Mouse (Mus musculus) embryonic facial prominence, embryonic 15.5 days (tissue): ENCODE data around the gene Ifi27l2a. TPM values are rescaled to one million over a fixed set of nuclear protein-coding genes. Genes with fewer than 3 reads are reported as not detected.
"Not testable (repeated sequence)": the region's sequence is repeated elsewhere in the genome, so short reads cannot be mapped to it uniquely, and the experiment has no call there.

ENCODE experiments used
- ATAC-seq: fragments of 200-750 bp; cut with Nextera tagmentation; 2 replicates; pipeline ENCODE4 v1.8.0; 2017; ENCODE audit warnings: low read depth, moderate TSS enrichment; ENCODE audit not compliant: insufficient number of reproducible peaks, low FRiP score, low TSS enrichment
- H3K27ac ChIP-seq: fragments of 300-500 bp; sonication (generic); replicated peaks from 2 replicates; pipeline ENCODE4 v1.5.1; 2015; ENCODE audit warnings: mild to moderate bottlenecking, inconsistent platforms
- H3K27me3 ChIP-seq: fragments of 300-500 bp; sonication (generic); 2 replicates; pipeline ENCODE4 v1.6.1; 2015; ENCODE audit warnings: inconsistent platforms
- H3K36me3 ChIP-seq: fragments of 300-500 bp; sonication (generic); 2 replicates; pipeline ENCODE4 v1.6.1; 2015; ENCODE audit warnings: mild to moderate bottlenecking, inconsistent platforms
- H3K4me1 ChIP-seq: fragments of 300-500 bp; sonication (generic); 2 replicates; pipeline ENCODE4 v1.6.1; 2015; ENCODE audit warnings: inconsistent platforms
- H3K4me2 ChIP-seq: fragments of 300-500 bp; sonication (generic); replicated peaks from 2 replicates; pipeline ENCODE4 v1.6.1; 2015; ENCODE audit warnings: mild to moderate bottlenecking, inconsistent platforms
- H3K4me3 ChIP-seq: fragments of 300-500 bp; sonication (generic); replicated peaks from 2 replicates; pipeline ENCODE4 v1.5.1; 2015; ENCODE audit warnings: mild to moderate bottlenecking, inconsistent platforms
- H3K9ac ChIP-seq: fragments of 300-500 bp; sonication (generic); 2 replicates; pipeline ENCODE4 v1.6.1; 2015; ENCODE audit warnings: inconsistent platforms
- H3K9me3 ChIP-seq: fragments of 300-500 bp; sonication (generic); replicated peaks from 2 replicates; pipeline ENCODE4 v1.6.1; 2016; ENCODE audit warnings: inconsistent platforms
- WGBS: fragments of 180-500 bp; shearing (Covaris S2); methylation state at CpG from one replicate; pipeline ENCODE4 v1.1.7; 2015; 5-methylcytosine and 5-hydroxymethylcytosine counted together
- polyA plus RNA-seq: library from polyadenylated mRNA; unstranded; fragments of >200 nt; fragmentation: Nextera tagmentation; extraction: Ambion mirVana; gene quantifications from 2 replicates; pipeline ENCODE4 v1.2.1, GENCODE M21; 2015

Ifi27l2a gene
- 19.0 and 23.0 TPM in 2 replicates for polyA plus RNA-seq

GRCm38 (mm10) chr12:103443524-103443923 lies at the start of gene Ifi27l2a:
Ifi27l2a (minus strand) TSS chr12:103443680.
- Histone ChIP-seq H3K4me3 (no peak within 1 kb of the TSS), H3K27me3 (no peaks in the 10 kb centered on the region), H3K4me2 (no peak within 1 kb of the TSS), H3K36me3 (no peaks in the 10 kb centered on the region), H3K4me1 (no peaks in the 10 kb centered on the region), H3K9me3 (no peaks in the 10 kb centered on the region), H3K27ac (no peak within 1 kb of the TSS), H3K9ac (no peak within 1 kb of the TSS)
- 31% methylated on average over 3 of the region's 3 CpGs for WGBS
- no peak for ATAC-seq

- H3K36me3 ChIP-seq, result no peaks in the 10 kb centered on the region
- H3K4me2 ChIP-seq, result no peak overlapping the region
Observed at GRCm38 (mm10) chr12:103492767-103493166, 49.3 kb upstream of the Ifi27l2a start.

GRCm38 (mm10) chr12:103491091-103491730 lies 47.7 kb upstream of the Ifi27l2a start:
- no peak overlapping the region for H3K4me2 ChIP-seq
- no peak overlapping the region for H3K27ac ChIP-seq
- H3K36me3 ChIP-seq, result no peaks in the 10 kb centered on the region
- H3K9ac ChIP-seq, result no peak overlapping the region
- no peaks in the 10 kb centered on the region for H3K4me1 ChIP-seq
- H3K4me3 ChIP-seq, result no peak overlapping the region
- H3K27me3 ChIP-seq, result no peaks in the 10 kb centered on the region
- ATAC-seq, result no peak
- H3K9me3 ChIP-seq, result no peaks in the 10 kb centered on the region
- 59% methylated on average over 3 of the region's 3 CpGs for WGBS

More at GRCm38 (mm10) chr12:103492767-103493166, 49.3 kb upstream of the Ifi27l2a start:
- Histone ChIP-seq H3K27me3 (no peaks in the 10 kb centered on the region), H3K4me3 (no peak overlapping the region), H3K27ac (no peak overlapping the region), H3K4me1 (no peaks in the 10 kb centered on the region), H3K9me3 (no peaks in the 10 kb centered on the region), H3K9ac (no peak overlapping the region)
- 33% methylated on average over 5 of the region's 5 CpGs for WGBS
- ATAC-seq, result no peak

- no peak overlapping the region for H3K4me3 ChIP-seq
- ATAC-seq, result no peak
- H3K27ac ChIP-seq, result no peak overlapping the region
- no peaks in the 10 kb centered on the region for H3K4me1 ChIP-seq
- H3K27me3 ChIP-seq, result no peaks in the 10 kb centered on the region
- H3K36me3 ChIP-seq, result no peaks in the 10 kb centered on the region
- no peak overlapping the region for H3K9ac ChIP-seq
- H3K4me2 ChIP-seq, result no peak overlapping the region
- WGBS, result 78% methylated on average over 2 of the region's 2 CpGs
- no peaks in the 10 kb centered on the region for H3K9me3 ChIP-seq
Observed at GRCm38 (mm10) chr12:103487750-103488149, 44.3 kb upstream of the Ifi27l2a start.

- no peak overlapping the region for H3K27ac ChIP-seq
- H3K4me1 ChIP-seq, result no peaks in the 10 kb centered on the region
- no peaks in the 10 kb centered on the region for H3K9me3 ChIP-seq
- no peak for ATAC-seq
- no peaks in the 10 kb centered on the region for H3K27me3 ChIP-seq
- no peak overlapping the region for H3K4me2 ChIP-seq
- WGBS, result 49% methylated on average over 4 of the region's 4 CpGs
- H3K36me3 ChIP-seq, result no peaks in the 10 kb centered on the region
- H3K4me3 ChIP-seq, result no peak overlapping the region
- no peak overlapping the region for H3K9ac ChIP-seq
Observed at GRCm38 (mm10) chr12:103487276-103487675, 43.8 kb upstream of the Ifi27l2a start.

- Histone ChIP-seq H3K9me3 (no peaks in the 10 kb centered on the region), H3K36me3 (no peaks in the 10 kb centered on the region), H3K4me1 (no peaks in the 10 kb centered on the region), H3K27ac (no peak overlapping the region), H3K27me3 (no peaks in the 10 kb centered on the region), H3K9ac (no peak overlapping the region), H3K4me3 (no peak overlapping the region), H3K4me2 (no peak overlapping the region)
- 76% methylated on average over 1 of the region's 1 CpGs for WGBS
- ATAC-seq, result no peak
Observed at GRCm38 (mm10) chr12:103486726-103487125, 43.2 kb upstream of the Ifi27l2a start.

GRCm38 (mm10) chr12:103484200-103484972 lies 40.9 kb upstream of the Ifi27l2a start:
- not testable (repeated sequence) for H3K36me3 ChIP-seq, ATAC-seq, H3K9ac ChIP-seq, H3K27me3 ChIP-seq, H3K27ac ChIP-seq, H3K4me2 ChIP-seq, H3K9me3 ChIP-seq, H3K4me3 ChIP-seq, H3K4me1 ChIP-seq
- 68% methylated on average over 9 of the region's 9 CpGs for WGBS

GRCm38 (mm10) chr12:103482781-103483180 lies 39.3 kb upstream of the Ifi27l2a start:
- H3K4me3 ChIP-seq, result no peak overlapping the region
- ATAC-seq, result no peak
- H3K4me2 ChIP-seq, result no peak overlapping the region
- no peaks in the 10 kb centered on the region for H3K27me3 ChIP-seq
- H3K4me1 ChIP-seq, result no peaks in the 10 kb centered on the region
- H3K36me3 ChIP-seq, result no peaks in the 10 kb centered on the region
- H3K27ac ChIP-seq, result no peak overlapping the region
- H3K9me3 ChIP-seq, result no peaks in the 10 kb centered on the region
- H3K9ac ChIP-seq, result no peak overlapping the region
- 79% methylated on average over 2 of the region's 2 CpGs for WGBS

- Histone ChIP-seq H3K4me1 (no peaks in the 10 kb centered on the region), H3K9me3 (no peaks in the 10 kb centered on the region), H3K27me3 (no peaks in the 10 kb centered on the region), H3K36me3 (no peaks in the 10 kb centered on the region), H3K27ac (no peak overlapping the region), H3K4me2 (no peak overlapping the region), H3K4me3 (no peak overlapping the region), H3K9ac (no peak overlapping the region)
- no peak for ATAC-seq
- 75% methylated on average over 5 of the region's 5 CpGs for WGBS
Observed at GRCm38 (mm10) chr12:103481671-103482070, 38.2 kb upstream of the Ifi27l2a start.

GRCm38 (mm10) chr12:103477461-103478015 lies 34.1 kb upstream of the Ifi27l2a start:
- no peaks in the 10 kb centered on the region for H3K4me1 ChIP-seq
- H3K27ac ChIP-seq, result no peak overlapping the region
- H3K27me3 ChIP-seq, result no peaks in the 10 kb centered on the region
- ATAC-seq, result no peak
- H3K36me3 ChIP-seq, result no peaks in the 10 kb centered on the region
- no peaks in the 10 kb centered on the region for H3K9me3 ChIP-seq
- H3K4me3 ChIP-seq, result no peak overlapping the region
- no peak overlapping the region for H3K4me2 ChIP-seq
- 72% methylated on average over 7 of the region's 7 CpGs for WGBS
- H3K9ac ChIP-seq, result no peak overlapping the region

GRCm38 (mm10) chr12:103476779-103477389 lies 33.4 kb upstream of the Ifi27l2a start:
- ATAC-seq, result no peak
- Histone ChIP-seq H3K4me1 (no peaks in the 10 kb centered on the region), H3K27me3 (no peaks in the 10 kb centered on the region), H3K4me2 (no peak overlapping the region), H3K36me3 (no peaks in the 10 kb centered on the region), H3K27ac (no peak overlapping the region), H3K9me3 (no peaks in the 10 kb centered on the region), H3K4me3 (no peak overlapping the region), H3K9ac (no peak overlapping the region)
- WGBS, result 63% methylated on average over 1 of the region's 1 CpGs
